Mouse (Mus musculus): ENCODE data around the gene Oasl2.

Oasl2 gene

GRCm38 (mm10) chr5:114953326-114953725, 56.6 kb downstream of the Oasl2 start:
- Histone ChIP-seq H3K27me3 (ENCODE audit: insufficient read depth, low read length) (no peaks in the 10 kb centered on the region), H3K4me1 (replicated peaks; ENCODE audit: low read depth, low read length) (peaks cover 26% of the 10 kb centered on the region)
- TF ChIP-seq POU5F1 (IDR thresholded peaks at IDR 0.05; ENCODE audit: borderline replicate concordance, low read length), result no peak
- no peak for TF ChIP-seq NANOG (IDR thresholded peaks at IDR 0.05; ENCODE audit: borderline replicate concordance, low read length)
- no peak for TF ChIP-seq CTCF (conservative IDR thresholded peaks at IDR 0.05; ENCODE audit: low read length)

GRCm38 (mm10) chr5:114958069-114958468, 61.3 kb downstream of the Oasl2 start:
- Histone ChIP-seq H3K27me3 (ENCODE audit: insufficient read depth, low read length) (no peaks in the 10 kb centered on the region), H3K4me3 (replicated peaks; ENCODE audit: low read length) (no peak overlapping the region), H3K9me3 (ENCODE audit: low read length) (peaks cover 79% of the 10 kb centered on the region), H3K36me3 (ENCODE audit: insufficient read depth, low read length) (peaks cover 48% of the 10 kb centered on the region), H3K4me1 (replicated peaks; ENCODE audit: low read depth, low read length) (no peaks in the 10 kb centered on the region)
- TF ChIP-seq CTCF (conservative IDR thresholded peaks at IDR 0.05; ENCODE audit: low read length) (no peak), POU5F1 (IDR thresholded peaks at IDR 0.05; ENCODE audit: borderline replicate concordance, low read length) (no peak), NANOG (IDR thresholded peaks at IDR 0.05; ENCODE audit: borderline replicate concordance, low read length) (no peak)

More at GRCm38 (mm10) chr5:114953326-114953725, 56.6 kb downstream of the Oasl2 start:
- Histone ChIP-seq H3K9me3 (ENCODE audit: low read length) (peaks cover 42% of the 10 kb centered on the region), H3K36me3 (ENCODE audit: insufficient read depth, low read length) (peaks cover 68% of the 10 kb centered on the region), H3K4me3 (replicated peaks; ENCODE audit: low read length) (no peak overlapping the region)
